Mouse (Mus musculus) heart, adult 2 months (tissue): ENCODE data around the gene Cip2a. TPM values are rescaled to one million over a fixed set of nuclear protein-coding genes. Genes with fewer than 3 reads are reported as not detected.

Source experiments
- DNase-seq, 2 experiments: peaks; one replicate each; pipeline ENCODE4 v3.0.0; 2021
- H3K27ac ChIP-seq: fragments of 200-600 bp; 2 replicates; pipeline ENCODE4 v1.8.1; 2022
- H3K27me3 ChIP-seq: fragments of 200-500 bp; 2 replicates; pipeline ENCODE4 v1.6.1; 2012; ENCODE audit warnings: mild to moderate bottlenecking, low read length, inconsistent platforms, mixed read lengths; ENCODE audit not compliant: control insufficient read depth, insufficient read depth
- H3K36me3 ChIP-seq: fragments of 200-500 bp; 2 replicates; pipeline ENCODE4 v1.6.1; 2012; ENCODE audit warnings: low read length, inconsistent platforms; ENCODE audit not compliant: control insufficient read depth, insufficient read depth
- H3K4me1 ChIP-seq: fragments of 200-500 bp; 2 replicates; pipeline ENCODE4 v1.6.1; 2011; ENCODE audit warnings: low read length; ENCODE audit not compliant: control insufficient read depth, insufficient read depth
- H3K4me3 ChIP-seq: fragments of 200-600 bp; 2 replicates; pipeline ENCODE4 v1.8.1; 2022
- H3K79me2 ChIP-seq: fragments of 200-500 bp; replicated peaks from 2 replicates; pipeline ENCODE4 v1.6.1; 2012; ENCODE audit warnings: mild to moderate bottlenecking, inconsistent platforms, low read length, moderate library complexity, mixed read lengths; ENCODE audit not compliant: control insufficient read depth, insufficient read depth
- H3K9ac ChIP-seq: fragments of 200-500 bp; 2 replicates; pipeline ENCODE4 v1.6.1; 2012; ENCODE audit warnings: low read depth, mild to moderate bottlenecking, control low read depth, inconsistent platforms, low read length, mixed read lengths
- CTCF ChIP-seq: fragments of 200-600 bp; IDR thresholded peaks from 2 replicates; pipeline ENCODE4 v1.8.1; 2022; ENCODE audit warnings: antibody characterized with exemption, mild to moderate bottlenecking, moderate library complexity
- EP300 ChIP-seq: fragments of 200-500 bp; IDR thresholded peaks from 2 replicates; pipeline ENCODE4 v1.6.1; 2011; ENCODE audit warnings: low read depth, low read length, control low read depth; ENCODE audit not compliant: insufficient read depth
- POLR2A ChIP-seq: fragments of 200-500 bp; IDR thresholded peaks from 2 replicates; pipeline ENCODE4 v1.6.1; 2011; ENCODE audit warnings: mild to moderate bottlenecking, low read depth, low read length, control low read depth; ENCODE audit not compliant: insufficient read depth
- WGBS: fragments of 180-500 bp; shearing (Covaris S2); methylation state at CpG from one replicate; pipeline ENCODE4 v1.1.7; 2018; 5-methylcytosine and 5-hydroxymethylcytosine counted together
- intact Hi-C: fragments of 180-260 bp; cut with DNase I; formaldehyde crosslinking; loops from one replicate; pipeline ENCODE4 v1.15.1; 2025
- polyA plus RNA-seq: library from polyadenylated mRNA; depleted of rRNA; stranded (reverse); fragments of >200 nt; gene quantifications from 2 replicates; pipeline ENCODE4 v1.2.3, GENCODE M21; 2012
- total RNA-seq, 2 experiments: library from RNA; stranded (reverse); gene quantifications; 2 replicates each; pipeline ENCODE4 v1.2.3; 2021

Cip2a gene
- total and polyA plus RNA-seq, 3 experiments = 0.41 to 1.0 (median 0.82) TPM

DNA sequence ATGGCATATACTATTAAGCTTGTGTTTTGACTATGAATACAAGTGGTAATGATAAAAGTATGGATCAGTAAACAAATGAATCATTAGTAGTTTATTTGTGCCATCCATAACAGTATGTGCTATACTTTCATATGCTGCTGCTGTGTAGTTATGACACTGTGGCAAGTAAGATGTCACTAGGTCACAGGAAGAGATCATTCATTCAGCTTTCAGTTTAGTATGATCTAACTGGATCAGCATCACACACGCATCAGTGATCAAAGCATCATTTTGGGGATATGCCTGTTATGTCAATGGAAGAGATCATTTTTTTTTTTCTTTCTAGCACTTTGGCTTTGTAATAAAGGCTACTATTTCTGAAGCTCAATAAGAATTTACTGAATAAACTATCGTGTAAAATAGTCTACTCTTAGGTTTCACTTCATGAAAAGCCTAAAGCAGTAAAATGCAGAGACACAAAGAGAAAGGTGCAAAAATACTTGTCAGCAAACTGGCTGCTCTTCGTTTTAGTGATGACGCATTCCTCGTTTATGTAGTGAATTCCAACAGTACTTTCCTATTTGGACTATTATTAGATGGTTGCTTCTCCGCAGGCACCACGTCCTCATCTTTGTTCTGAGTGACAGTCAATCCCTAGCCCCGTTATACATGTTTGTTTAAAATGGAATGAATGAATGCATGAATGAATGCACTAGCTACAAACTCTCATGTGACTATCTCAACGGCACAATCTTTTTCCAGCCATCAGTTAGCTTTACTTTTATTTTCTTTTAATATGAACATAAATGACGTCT is 1.4 kb upstream of the Cip2a start:
- no peak for DNase-seq
- peak overlapping the region; percentile 87 for H3K27ac ChIP-seq
- WGBS = 7% methylated on average over 10 of the region's 10 CpGs
- H3K36me3 ChIP-seq = no peaks in the 10 kb centered on the region; the same call in 1 of the 2 replicates
- intact Hi-C loops = no loop called here
- no peak for TF ChIP-seq POLR2A
- TF ChIP-seq CTCF = no peak
- TF ChIP-seq EP300 = no peak
- H3K9ac ChIP-seq = peak overlapping the region; percentile 38; the same call in 1 of the 2 replicates
- peak overlapping the region; percentile 94 for H3K4me3 ChIP-seq
- 0 out of 2 replicates have a peak, but pooled peaks cover 1% of the 10 kb centered on the region for H3K79me2 ChIP-seq
- H3K4me1 ChIP-seq = peaks cover 1% of the 10 kb centered on the region
- no peaks in the 10 kb centered on the region for H3K27me3 ChIP-seq

DNA sequence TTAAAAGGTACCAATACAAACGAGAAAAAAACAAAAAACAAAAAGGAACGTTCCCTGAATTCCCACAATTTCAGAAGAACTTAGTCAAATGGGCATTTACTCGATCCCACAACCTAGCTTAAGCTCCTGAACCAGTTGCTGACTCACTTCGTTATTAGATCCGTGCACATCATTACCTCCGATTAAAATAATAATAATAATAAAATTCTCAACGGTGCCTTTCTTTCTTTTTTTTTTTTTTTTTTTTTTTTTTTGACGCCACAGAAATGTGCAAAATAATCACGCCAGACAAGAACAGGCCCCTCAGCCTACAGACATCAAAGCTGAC is 790 bp upstream of the Cip2a start:
- DNase-seq = no peak
- Histone ChIP-seq H3K27ac (peak overlapping the region; percentile 87), H3K79me2 (0 out of 2 replicates have a peak, but pooled peaks cover 1% of the 10 kb centered on the region), H3K4me3 (peak overlapping the region; percentile 94), H3K27me3 (no peaks in the 10 kb centered on the region), H3K36me3 (no peaks in the 10 kb centered on the region), H3K9ac (peak overlapping the region; percentile 100), H3K4me1 (peaks cover 1% of the 10 kb centered on the region)
- TF ChIP-seq EP300 (no peak), POLR2A (no peak), CTCF (no peak)
- intact Hi-C loops = no loop called here
- WGBS = under 1% methylated on average over 9 of the region's 9 CpGs

GRCm38 (mm10) chr16:48994343-48994693 is 333 bp downstream of the Cip2a start:
- intact Hi-C loops = no loop called here
- Histone ChIP-seq H3K4me1 (peaks cover 1% of the 10 kb centered on the region), H3K9ac (peak overlapping the region; percentile 100), H3K27me3 (no peaks in the 10 kb centered on the region), H3K36me3 (no peaks in the 10 kb centered on the region), H3K79me2 (0 out of 2 replicates have a peak, but pooled peaks cover 1% of the 10 kb centered on the region), H3K27ac (peak overlapping the region; percentile 87), H3K4me3 (peak overlapping the region; percentile 94)
- WGBS = 0% methylated on average over 18 of the region's 18 CpGs
- no peak for DNase-seq
- TF ChIP-seq POLR2A = no peak
- no peak for TF ChIP-seq CTCF
- no peak for TF ChIP-seq EP300

- intact Hi-C loops = no loop called here
- no peaks in the 10 kb centered on the region for H3K36me3 ChIP-seq
- TF ChIP-seq CTCF (no peak), EP300 (no peak)
Observed at GRCm38 (mm10) chr16:49004151-49004550, 10.2 kb downstream of the Cip2a start.

DNA sequence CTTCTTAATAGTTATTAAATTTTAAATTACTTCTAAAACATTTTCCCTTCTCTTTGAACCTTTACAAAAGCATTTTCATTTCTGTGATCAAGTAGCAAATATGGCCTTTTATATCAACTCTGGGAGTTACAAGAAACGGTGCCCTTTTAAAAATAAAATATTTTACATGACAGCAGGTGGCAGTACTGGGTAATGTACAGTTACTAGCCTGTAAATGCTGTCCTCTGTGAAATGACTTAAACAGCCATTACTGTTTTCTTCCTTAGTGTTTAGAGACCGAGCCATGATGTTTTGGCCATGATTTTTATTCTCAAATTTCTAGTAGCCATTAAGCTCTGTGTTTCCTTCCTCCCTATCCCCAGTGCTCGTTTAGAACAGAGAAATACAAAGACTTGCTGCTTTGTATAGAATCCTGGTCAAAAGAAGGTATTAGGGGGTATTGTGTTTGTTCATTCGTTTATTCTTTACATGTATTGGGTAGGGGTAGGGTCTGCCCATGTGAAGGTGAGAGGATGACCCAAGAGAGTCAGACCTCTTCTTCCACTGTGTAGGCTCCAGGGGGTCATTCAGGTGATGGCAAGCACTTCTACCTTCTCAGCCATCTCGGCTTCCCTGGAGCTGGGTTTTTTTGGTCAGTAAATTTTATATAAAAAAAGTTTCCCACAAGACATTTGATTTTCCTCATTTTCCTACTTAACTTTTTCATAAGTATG is 22.8 kb downstream of the Cip2a start:
- TF ChIP-seq EP300 (no peak), CTCF (peak; percentile 61)
- H3K4me1 ChIP-seq = no peaks in the 10 kb centered on the region
- no peak overlapping the region for H3K27ac ChIP-seq
- no peak overlapping the region for H3K4me3 ChIP-seq
- 62% methylated on average over 5 of the region's 5 CpGs for WGBS
- H3K79me2 ChIP-seq = no peaks in the 10 kb centered on the region
- intact Hi-C loops = no loop called here
- no peak for DNase-seq
- H3K36me3 ChIP-seq = no peaks in the 10 kb centered on the region
- no peak overlapping the region for H3K9ac ChIP-seq
- no peaks in the 10 kb centered on the region for H3K27me3 ChIP-seq

More at GRCm38 (mm10) chr16:49004151-49004550, 10.2 kb downstream of the Cip2a start:
- no peak for DNase-seq
- H3K4me3 ChIP-seq = no peak overlapping the region
- no peak overlapping the region for H3K27ac ChIP-seq
- 97% methylated on average over 5 of the region's 5 CpGs for WGBS
- H3K27me3 ChIP-seq = no peaks in the 10 kb centered on the region
- no peaks in the 10 kb centered on the region for H3K4me1 ChIP-seq
- no peaks in the 10 kb centered on the region for H3K79me2 ChIP-seq
- H3K9ac ChIP-seq = no peak overlapping the region

DNA sequence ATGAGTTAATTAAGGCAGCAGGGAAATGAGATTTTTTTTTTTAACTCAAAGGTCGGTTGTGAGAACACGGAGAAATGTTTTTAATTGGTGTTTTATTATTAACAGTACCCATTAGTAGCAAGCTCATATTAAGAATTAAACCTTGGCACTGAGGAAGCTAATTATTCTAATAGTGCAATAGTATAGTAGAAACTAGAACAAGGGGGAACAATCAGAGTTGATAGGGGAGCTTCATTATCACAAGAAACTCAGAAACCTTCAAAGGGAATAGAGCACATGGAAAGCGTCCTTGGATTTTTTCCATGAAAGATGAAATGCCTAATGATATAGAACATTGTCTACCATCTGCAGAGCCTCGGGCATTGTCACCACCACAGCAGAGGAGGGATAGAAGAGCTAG is 41.9 kb downstream of the Cip2a start:
- WGBS = 68% methylated on average over 4 of the region's 4 CpGs
- no peak for DNase-seq
- no peak overlapping the region for H3K27ac ChIP-seq
- no peaks in the 10 kb centered on the region for H3K27me3 ChIP-seq
- H3K4me1 ChIP-seq = no peaks in the 10 kb centered on the region
- no peaks in the 10 kb centered on the region for H3K79me2 ChIP-seq
- intact Hi-C loops = no loop called here
- H3K36me3 ChIP-seq = no peaks in the 10 kb centered on the region
- H3K9ac ChIP-seq = no peak overlapping the region
- no peak for TF ChIP-seq CTCF
- TF ChIP-seq POLR2A = no peak
- TF ChIP-seq EP300 = no peak
- no peak overlapping the region for H3K4me3 ChIP-seq
